12 mouse cellular contexts compared by ENCODE assay signal in genomic region chr11:60244503-60245143, GRCm38 (mm10).
"Had no signal": no experiment of that assay in that cellular context is flagged by ENCODE, and none has a peak within 500 bp of the region (broad histone marks: within the 10 kb centered on the region; RNA-seq: fewer than 3 reads in every experiment).

No protein-coding gene starts in this region.

- H3K4me3 ChIP-seq: limb, embryonic 12.5 days; liver, embryonic 12.5 days; lung, embryonic 15.5 days; megakaryocyte, embryonic 14.5 days; midbrain, embryonic 15.5 days; neural tube, embryonic 13.5 days had no signal

- H3K27me3 ChIP-seq: limb, embryonic 12.5 days; liver, embryonic 12.5 days; lung, embryonic 15.5 days; megakaryocyte, embryonic 14.5 days; midbrain, embryonic 15.5 days; neural tube, embryonic 13.5 days had no signal

- H3K9me3 ChIP-seq: limb, embryonic 12.5 days; liver, embryonic 12.5 days; lung, embryonic 15.5 days; midbrain, embryonic 15.5 days; neural tube, embryonic 13.5 days had no signal

- H3K9ac ChIP-seq: limb, embryonic 12.5 days; liver, embryonic 12.5 days; lung, embryonic 15.5 days; midbrain, embryonic 15.5 days; neural tube, embryonic 13.5 days had no signal

- ATAC-seq: liver, embryonic 12.5 days; midbrain, embryonic 15.5 days had no signal

- DNase-seq: kidney, postnatal 25 days; lung, postnatal 14 days; right cerebral cortex, postnatal 14 days; thymus, postnatal 4 days had no signal

- H3K27ac ChIP-seq: limb, embryonic 12.5 days; liver, embryonic 12.5 days; lung, embryonic 15.5 days; macrophage; midbrain, embryonic 15.5 days; neural tube, embryonic 13.5 days had no signal

- H3K4me2 ChIP-seq: limb, embryonic 12.5 days; liver, embryonic 12.5 days; lung, embryonic 15.5 days; midbrain, embryonic 11.5 days; midbrain, embryonic 15.5 days; neural tube, embryonic 13.5 days had no signal
